Mouse (Mus musculus) megakaryocyte progenitor cell, adult 5-6 weeks (primary cell): ENCODE results near the gene Rad51b. TPM values are rescaled to one million over a fixed set of nuclear protein-coding genes. Genes with fewer than 3 reads are reported as not detected.

ENCODE experiments used
- ATAC-seq: replicated peaks from 2 replicates; pipeline ENCODE4 v1.8.0; 2016; ENCODE audit warnings: mild to moderate bottlenecking, moderate TSS enrichment, inconsistent platforms; ENCODE audit not compliant: poor library complexity
- total RNA-seq, 2 experiments: library from RNA; stranded (forward) in 1 of 2; stranded (reverse) in 1 of 2; fragments of 157-497, 149-512 nt in 1 of 2; fragments of 200-1000 nt in 1 of 2; gene quantifications; 2 replicates each; pipeline versions ENCODE4 v1.2.3 to v1.2.4; 2015 to 2017

Gene Rad51b
- total RNA-seq, 2 experiments from 2014 or later: 15.7 to 19.5 TPM

GRCm38 (mm10) chr12:79750253-79751125 is 453.4 kb downstream of the Rad51b start:
- peak; percentile 66 for ATAC-seq

- peak; percentile 89 for ATAC-seq
Measured at GRCm38 (mm10) chr12:79751781-79752180, 454.7 kb downstream of the Rad51b start.

GRCm38 (mm10) chr12:79752189-79752588 is 455.1 kb downstream of the Rad51b start:
- no peak for ATAC-seq

GRCm38 (mm10) chr12:79755617-79756016 is 458.5 kb downstream of the Rad51b start:
- ATAC-seq: no peak

- no peak for ATAC-seq
Measured at GRCm38 (mm10) chr12:79756352-79756751, 459.3 kb downstream of the Rad51b start.

GRCm38 (mm10) chr12:79757775-79758174 is 460.7 kb downstream of the Rad51b start:
- no peak for ATAC-seq

- no peak; the same call in 1 of the 2 replicates for ATAC-seq
Measured at GRCm38 (mm10) chr12:79759180-79759902, 462.3 kb downstream of the Rad51b start.

- no peak for ATAC-seq
Measured at GRCm38 (mm10) chr12:79761217-79761616, 464.1 kb downstream of the Rad51b start.

GRCm38 (mm10) chr12:79762087-79762486 is 465.0 kb downstream of the Rad51b start:
- no peak for ATAC-seq

GRCm38 (mm10) chr12:79762570-79763275 is 465.6 kb downstream of the Rad51b start:
- peak; percentile 58 for ATAC-seq

- no peak for ATAC-seq
Measured at GRCm38 (mm10) chr12:79766116-79766515, 469.0 kb downstream of the Rad51b start.

- no peak for ATAC-seq
Measured at GRCm38 (mm10) chr12:79768741-79769322, 471.8 kb downstream of the Rad51b start.

GRCm38 (mm10) chr12:79769763-79770162 is 472.7 kb downstream of the Rad51b start:
- peak; percentile 83 for ATAC-seq

GRCm38 (mm10) chr12:79771194-79771593 is 474.1 kb downstream of the Rad51b start:
- ATAC-seq: no peak

GRCm38 (mm10) chr12:79771741-79772140 is 474.7 kb downstream of the Rad51b start:
- ATAC-seq: no peak

- no peak for ATAC-seq
Measured at GRCm38 (mm10) chr12:79773246-79773645, 476.2 kb downstream of the Rad51b start.

- ATAC-seq: no peak
Measured at GRCm38 (mm10) chr12:79774571-79774970, 477.5 kb downstream of the Rad51b start.

- no peak for ATAC-seq
Measured at GRCm38 (mm10) chr12:79776828-79777227, 479.7 kb downstream of the Rad51b start.

GRCm38 (mm10) chr12:79780745-79781144 is 483.7 kb downstream of the Rad51b start:
- ATAC-seq: no peak

- ATAC-seq: no peak
Measured at GRCm38 (mm10) chr12:79781788-79782187, 484.7 kb downstream of the Rad51b start.
